Mouse (Mus musculus): ENCODE measurements around the gene Mrtfb.

DNA sequence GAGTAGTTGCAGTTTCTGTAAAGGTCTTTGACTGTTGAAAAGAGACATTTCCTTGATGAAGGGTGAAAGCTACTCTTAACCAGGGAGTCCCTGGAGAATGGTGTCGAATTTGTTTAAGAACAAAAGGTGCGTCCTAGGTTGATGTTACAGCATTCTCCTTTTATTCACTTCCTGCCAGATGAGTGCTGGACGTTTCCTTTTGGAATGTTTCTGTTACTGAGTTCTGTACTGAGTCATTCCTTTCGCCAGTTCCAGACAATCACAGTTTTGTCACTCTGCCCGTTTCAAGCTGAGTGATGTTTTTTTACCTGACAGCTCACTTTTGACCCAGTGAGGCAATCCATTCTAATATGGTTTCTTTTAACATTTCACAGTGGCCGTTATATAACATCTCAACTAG is 67.5 kb downstream of the Mrtfb start:
- no peak for TF ChIP-seq CTCF (IDR thresholded peaks at IDR 0.05; ENCODE audit: borderline replicate concordance, insufficient read depth, low read length)
- no peak for TF ChIP-seq POLR2A (IDR thresholded peaks at IDR 0.05; ENCODE audit: low read depth, low read length)
